Mouse (Mus musculus) kidney, embryonic 14.5 days (tissue): ENCODE data around the gene Fgf14. TPM values are rescaled to one million over a fixed set of nuclear protein-coding genes. Genes with fewer than 3 reads are reported as not detected.
"Not testable (repeated sequence)": the region's sequence is repeated elsewhere in the genome, so short reads cannot be mapped to it uniquely, and the experiment has no call there.

Experiments
- ATAC-seq: fragments of 200-750 bp; cut with Nextera tagmentation; 2 replicates; pipeline ENCODE4 v1.8.0; 2017; ENCODE audit warnings: moderate number of reproducible peaks, mild to moderate bottlenecking, moderate TSS enrichment, moderate library complexity; ENCODE audit not compliant: low FRiP score, low TSS enrichment
- H3K27ac ChIP-seq: fragments of 300-500 bp; sonication (generic); 2 replicates; pipeline ENCODE4 v1.5.1; 2014; ENCODE audit warnings: low read depth, mild to moderate bottlenecking, low read length, moderate library complexity, mixed read lengths
- H3K27me3 ChIP-seq: fragments of 300-500 bp; sonication (generic); 2 replicates; pipeline ENCODE4 v1.6.1; 2014; ENCODE audit warnings: mild to moderate bottlenecking, low read length; ENCODE audit not compliant: control insufficient read depth, insufficient read depth
- H3K36me3 ChIP-seq: fragments of 300-500 bp; sonication (generic); 2 replicates; pipeline ENCODE4 v1.6.1; 2014; ENCODE audit warnings: low read length, mixed read lengths; ENCODE audit not compliant: control insufficient read depth, insufficient read depth
- H3K4me1 ChIP-seq: fragments of 300-500 bp; sonication (generic); 2 replicates; pipeline ENCODE4 v1.6.1; 2014; ENCODE audit warnings: low read length, mixed read lengths; ENCODE audit not compliant: control insufficient read depth, insufficient read depth
- H3K4me2 ChIP-seq: fragments of 300-500 bp; sonication (generic); replicated peaks from 2 replicates; pipeline ENCODE4 v1.6.1; 2014; ENCODE audit warnings: low read depth, mild to moderate bottlenecking, low read length
- H3K4me3 ChIP-seq: fragments of 300-500 bp; sonication (generic); 2 replicates; pipeline ENCODE4 v1.5.1; 2014; ENCODE audit warnings: mild to moderate bottlenecking, low read length
- H3K9ac ChIP-seq: fragments of 300-500 bp; sonication (generic); 2 replicates; pipeline ENCODE4 v1.6.1; 2014; ENCODE audit warnings: low read depth, mild to moderate bottlenecking, low read length, moderate library complexity
- H3K9me3 ChIP-seq: fragments of 300-500 bp; sonication (generic); 2 replicates; pipeline ENCODE4 v1.6.1; 2016; ENCODE audit warnings: low read length; ENCODE audit not compliant: control insufficient read depth
- whole genome bisulfite sequencing: fragments of 180-500 bp; shearing (Covaris S2); extraction: QIAGEN DNeasy Blood & Tissue Kit; methylation state at CpG from one replicate; pipeline ENCODE4 v1.1.7; 2014; 5-methylcytosine and 5-hydroxymethylcytosine counted together
- polyA plus RNA-seq: library from polyadenylated mRNA; unstranded; fragments of >200 nt; fragmentation: Nextera tagmentation; extraction: Ambion mirVana; gene quantifications from 2 replicates; pipeline ENCODE4 v1.2.1, GENCODE M21; 2014

Gene Fgf14
- polyA plus RNA-seq, 1 experiment from 2014 or later = 0.12 TPM

- no peak for ATAC-seq
- Histone ChIP-seq H3K9me3 (no peaks in the 10 kb centered on the region), H3K9ac (no peak overlapping the region), H3K27ac (no peak overlapping the region), H3K27me3 (no peaks in the 10 kb centered on the region), H3K4me1 (no peaks in the 10 kb centered on the region), H3K36me3 (no peaks in the 10 kb centered on the region), H3K4me2 (no peak overlapping the region), H3K4me3 (no peak overlapping the region)
- 82% methylated on average over 4 of the region's 4 CpGs for WGBS
Measured at GRCm38 (mm10) chr14:124037434-124037833, 639.5 kb downstream of the Fgf14 start.

GRCm38 (mm10) chr14:124036575-124037205, 640.2 kb downstream of the Fgf14 start:
- Histone ChIP-seq H3K9me3 (no peaks in the 10 kb centered on the region), H3K27me3 (no peaks in the 10 kb centered on the region), H3K36me3 (no peaks in the 10 kb centered on the region), H3K27ac (no peak overlapping the region), H3K4me3 (no peak overlapping the region), H3K4me1 (no peaks in the 10 kb centered on the region), H3K9ac (no peak overlapping the region), H3K4me2 (no peak overlapping the region)
- ATAC-seq = no peak
- WGBS = 46% methylated on average over 1 of the region's 1 CpGs

- H3K27ac ChIP-seq, H3K36me3 ChIP-seq, H3K27me3 ChIP-seq, H3K4me1 ChIP-seq, H3K9ac ChIP-seq, ATAC-seq, H3K9me3 ChIP-seq, H3K4me2 ChIP-seq, H3K4me3 ChIP-seq: not testable (repeated sequence)
- WGBS = 50% methylated on average over 3 of the region's 3 CpGs
Measured at GRCm38 (mm10) chr14:124033302-124033701, 643.6 kb downstream of the Fgf14 start.

- no peak overlapping the region for H3K4me2 ChIP-seq
- H3K27me3 ChIP-seq = no peaks in the 10 kb centered on the region
- no peaks in the 10 kb centered on the region for H3K36me3 ChIP-seq
- H3K4me1 ChIP-seq = no peaks in the 10 kb centered on the region
- ATAC-seq = no peak
- H3K9ac ChIP-seq = no peak overlapping the region
- H3K4me3 ChIP-seq = no peak overlapping the region
- H3K27ac ChIP-seq = no peak overlapping the region
- H3K9me3 ChIP-seq = no peaks in the 10 kb centered on the region
- WGBS = 76% methylated on average over 1 of the region's 1 CpGs
Measured at GRCm38 (mm10) chr14:124027886-124028670, 648.8 kb downstream of the Fgf14 start.

GRCm38 (mm10) chr14:123990591-123991195, 686.2 kb downstream of the Fgf14 start:
- Histone ChIP-seq H3K27me3 (no peaks in the 10 kb centered on the region), H3K4me3 (no peak overlapping the region), H3K36me3 (no peaks in the 10 kb centered on the region), H3K4me2 (no peak overlapping the region), H3K4me1 (no peaks in the 10 kb centered on the region), H3K9me3 (no peaks in the 10 kb centered on the region), H3K9ac (no peak overlapping the region), H3K27ac (no peak overlapping the region)
- ATAC-seq = no peak
- WGBS = 79% methylated on average over 2 of the region's 2 CpGs

GRCm38 (mm10) chr14:123967996-123968395, 708.9 kb downstream of the Fgf14 start:
- no peak overlapping the region for H3K4me2 ChIP-seq
- no peak for ATAC-seq
- WGBS = 86% methylated on average over 6 of the region's 6 CpGs

GRCm38 (mm10) chr14:123966531-123966930, 710.4 kb downstream of the Fgf14 start:
- WGBS = 67% methylated on average over 2 of the region's 2 CpGs
- H3K9me3 ChIP-seq = no peaks in the 10 kb centered on the region
- no peak overlapping the region for H3K4me2 ChIP-seq
- no peak overlapping the region for H3K4me3 ChIP-seq
- no peaks in the 10 kb centered on the region for H3K36me3 ChIP-seq
- ATAC-seq = no peak
- no peak overlapping the region for H3K9ac ChIP-seq
- H3K4me1 ChIP-seq = no peaks in the 10 kb centered on the region
- no peak overlapping the region for H3K27ac ChIP-seq
- no peaks in the 10 kb centered on the region for H3K27me3 ChIP-seq

More at GRCm38 (mm10) chr14:123967996-123968395, 708.9 kb downstream of the Fgf14 start:
- Histone ChIP-seq H3K9me3 (no peaks in the 10 kb centered on the region), H3K9ac (no peak overlapping the region), H3K27me3 (no peaks in the 10 kb centered on the region), H3K4me3 (no peak overlapping the region), H3K27ac (no peak overlapping the region), H3K36me3 (no peaks in the 10 kb centered on the region), H3K4me1 (no peaks in the 10 kb centered on the region)
